Mouse (Mus musculus): ENCODE data around the gene Zfp62.

DNA sequence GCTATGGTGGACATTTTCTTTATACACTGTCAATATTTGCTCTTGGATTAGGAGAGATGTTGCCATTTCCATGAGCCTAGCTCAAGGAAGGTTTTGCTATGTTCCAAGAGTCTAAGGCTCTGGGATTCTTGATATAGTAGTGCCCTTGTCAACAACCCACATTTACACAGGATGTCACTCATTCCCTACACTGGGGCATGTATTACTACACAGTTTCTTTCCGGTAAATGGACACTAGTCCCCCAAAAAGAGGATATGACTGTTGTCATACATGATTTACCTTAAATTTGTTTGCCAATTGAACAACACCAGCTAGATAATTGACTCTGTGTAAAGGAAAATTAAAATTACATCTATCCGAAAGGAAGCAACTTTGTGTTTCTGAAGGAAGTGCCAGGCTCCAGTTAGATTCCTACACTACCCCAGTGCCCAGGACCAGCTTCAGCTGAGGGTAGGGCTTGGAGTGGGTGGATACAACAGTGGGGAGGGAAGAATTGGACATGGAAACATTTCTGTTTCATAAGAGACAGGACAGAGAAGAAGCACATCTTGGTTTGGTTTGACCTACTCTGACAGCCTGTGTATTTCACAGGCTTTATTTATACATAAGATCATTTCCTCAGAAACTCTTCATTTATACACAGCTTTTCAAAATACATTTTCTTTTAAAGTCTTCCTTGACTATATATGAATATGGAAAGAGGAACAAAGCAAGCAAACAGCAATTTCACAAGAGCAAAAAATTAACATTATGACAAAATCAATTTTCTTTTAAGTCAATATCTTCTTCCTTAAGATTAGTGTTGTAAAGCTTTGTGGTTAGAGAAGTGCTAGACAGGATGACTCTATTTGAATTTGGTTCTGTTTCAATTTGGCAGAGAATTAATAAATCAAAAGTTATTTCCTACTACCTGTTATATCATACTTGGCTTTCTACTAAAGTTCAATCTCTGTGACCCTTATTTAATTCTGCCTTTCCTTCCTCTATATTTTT is 46.0 kb upstream of the Zfp62 start:
- TF ChIP-seq CTCF (IDR thresholded peaks at IDR 0.05; ENCODE audit: low read depth) (no peak), EP300 (IDR thresholded peaks at IDR 0.05; ENCODE audit: low read depth) (no peak)

All from heart, postnatal 0 days (tissue).